Mouse (Mus musculus) olfactory bulb, adult 2 months (tissue): ENCODE data around the gene Irf2bpl.

Experiments
- CTCF ChIP-seq: fragments of 200-500 bp; IDR thresholded peaks from 2 replicates; pipeline ENCODE4 v1.5.1; 2012; ENCODE audit warnings: low read depth, mild to moderate bottlenecking, low read length, moderate library complexity; ENCODE audit not compliant: insufficient read depth
- POLR2A ChIP-seq: fragments of 200-500 bp; IDR thresholded peaks from 2 replicates; pipeline ENCODE4 v1.6.1; 2012; ENCODE audit warnings: mild to moderate bottlenecking, low read depth, low read length, moderate library complexity; ENCODE audit not compliant: insufficient read depth

- TF ChIP-seq CTCF (no peak), POLR2A (no peak)
Observed at GRCm38 (mm10) chr12:86887381-86888129, 3.0 kb upstream of the Irf2bpl start.
